Mouse (Mus musculus) intestine, embryonic 16.5 days (tissue): ENCODE measurements around the gene Sp3. TPM values are rescaled to one million over a fixed set of nuclear protein-coding genes. Genes with fewer than 3 reads are reported as not detected.
"Not testable (repeated sequence)": the region's sequence is repeated elsewhere in the genome, so short reads cannot be mapped to it uniquely, and the experiment has no call there.

Source experiments
- ATAC-seq: fragments of 200-750 bp; cut with Nextera tagmentation; 2 replicates; pipeline ENCODE4 v1.8.0; 2017; ENCODE audit warnings: moderate TSS enrichment, moderate library complexity
- H3K27ac ChIP-seq: fragments of 300-500 bp; sonication (generic); 2 replicates; pipeline ENCODE4 v1.5.1; 2014; ENCODE audit warnings: mild to moderate bottlenecking, low read length
- H3K27me3 ChIP-seq: fragments of 300-500 bp; sonication (generic); replicated peaks from 2 replicates; pipeline ENCODE4 v1.6.1; 2014; ENCODE audit warnings: low read length, control low read depth, mixed read lengths; ENCODE audit not compliant: control insufficient read depth, insufficient read depth
- H3K36me3 ChIP-seq: fragments of 300-500 bp; sonication (generic); 2 replicates; pipeline ENCODE4 v1.6.1; 2014; ENCODE audit warnings: low read length, control low read depth; ENCODE audit not compliant: control insufficient read depth, insufficient read depth
- H3K4me1 ChIP-seq: fragments of 300-500 bp; sonication (generic); 2 replicates; pipeline ENCODE4 v1.6.1; 2014; ENCODE audit warnings: low read length, control low read depth, mixed read lengths; ENCODE audit not compliant: control insufficient read depth, insufficient read depth
- H3K4me2 ChIP-seq: fragments of 300-500 bp; sonication (generic); 2 replicates; pipeline ENCODE4 v1.6.1; 2014; ENCODE audit warnings: low read depth, low read length, control low read depth
- H3K4me3 ChIP-seq: fragments of 300-500 bp; sonication (generic); 2 replicates; pipeline ENCODE4 v1.5.1; 2014; ENCODE audit warnings: mild to moderate bottlenecking, low read length
- H3K9ac ChIP-seq: fragments of 300-500 bp; sonication (generic); 2 replicates; pipeline ENCODE4 v1.6.1; 2014; ENCODE audit warnings: low read depth, low read length
- H3K9me3 ChIP-seq: fragments of 300-500 bp; sonication (generic); 2 replicates; pipeline ENCODE4 v1.6.1; 2016; ENCODE audit warnings: low read length, control low read depth; ENCODE audit not compliant: control insufficient read depth
- WGBS: fragments of 180-500 bp; shearing (Covaris S2); extraction: QIAGEN DNeasy Blood & Tissue Kit; methylation state at CpG from one replicate; pipeline ENCODE4 v1.1.7; 2014; 5-methylcytosine and 5-hydroxymethylcytosine counted together
- polyA plus RNA-seq: library from polyadenylated mRNA; unstranded; fragments of >200 nt; fragmentation: Nextera tagmentation; extraction: Ambion mirVana; gene quantifications from 2 replicates; pipeline ENCODE4 v1.2.1, GENCODE M21; 2015

Gene Sp3
- polyA plus RNA-seq, 1 experiment from 2014 or later = 33.3 TPM

DNA sequence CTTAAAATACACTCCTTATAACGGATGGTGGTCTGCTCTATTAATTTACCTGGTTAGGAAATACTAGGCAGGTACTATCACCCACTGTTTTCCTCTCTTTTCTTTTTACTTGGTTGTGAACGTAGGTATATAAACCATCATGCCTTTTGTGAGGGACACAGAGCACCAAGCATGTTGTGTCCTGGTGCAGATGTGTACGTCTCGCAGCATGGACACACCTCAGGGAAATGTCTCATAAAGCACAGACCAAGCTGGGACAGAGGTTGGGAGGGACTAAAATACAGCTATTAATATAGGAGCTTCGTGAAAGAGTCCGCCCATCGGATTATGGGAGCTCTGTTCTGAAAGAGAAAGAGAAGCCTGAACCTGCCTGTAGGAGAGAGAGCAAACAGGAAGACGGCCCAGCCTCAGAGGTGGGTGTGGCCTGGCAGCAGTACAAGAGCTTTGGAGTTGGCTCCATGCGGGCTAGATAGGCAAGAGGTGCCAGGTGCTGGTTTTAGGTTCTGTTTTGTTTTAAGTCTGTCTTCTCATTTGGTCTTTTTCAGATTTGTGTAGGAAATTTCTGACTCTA, 16.6 kb upstream of the Sp3 start:
- H3K9me3 ChIP-seq = no peaks in the 10 kb centered on the region
- ATAC-seq = peak; percentile 77
- 0 out of 2 replicates have a peak overlapping the region, but pooled peaks have one; percentile 5 for H3K27ac ChIP-seq
- 0 out of 2 replicates have a peak overlapping the region, but pooled peaks have one; percentile 15 for H3K4me2 ChIP-seq
- no peaks in the 10 kb centered on the region for H3K36me3 ChIP-seq
- no peaks in the 10 kb centered on the region for H3K27me3 ChIP-seq
- H3K4me3 ChIP-seq = no peak overlapping the region
- peaks cover 9% of the 10 kb centered on the region for H3K4me1 ChIP-seq
- H3K9ac ChIP-seq = peak overlapping the region; percentile 25; the same call in 1 of the 2 replicates
- WGBS = 44% methylated on average over 9 of the region's 9 CpGs

DNA sequence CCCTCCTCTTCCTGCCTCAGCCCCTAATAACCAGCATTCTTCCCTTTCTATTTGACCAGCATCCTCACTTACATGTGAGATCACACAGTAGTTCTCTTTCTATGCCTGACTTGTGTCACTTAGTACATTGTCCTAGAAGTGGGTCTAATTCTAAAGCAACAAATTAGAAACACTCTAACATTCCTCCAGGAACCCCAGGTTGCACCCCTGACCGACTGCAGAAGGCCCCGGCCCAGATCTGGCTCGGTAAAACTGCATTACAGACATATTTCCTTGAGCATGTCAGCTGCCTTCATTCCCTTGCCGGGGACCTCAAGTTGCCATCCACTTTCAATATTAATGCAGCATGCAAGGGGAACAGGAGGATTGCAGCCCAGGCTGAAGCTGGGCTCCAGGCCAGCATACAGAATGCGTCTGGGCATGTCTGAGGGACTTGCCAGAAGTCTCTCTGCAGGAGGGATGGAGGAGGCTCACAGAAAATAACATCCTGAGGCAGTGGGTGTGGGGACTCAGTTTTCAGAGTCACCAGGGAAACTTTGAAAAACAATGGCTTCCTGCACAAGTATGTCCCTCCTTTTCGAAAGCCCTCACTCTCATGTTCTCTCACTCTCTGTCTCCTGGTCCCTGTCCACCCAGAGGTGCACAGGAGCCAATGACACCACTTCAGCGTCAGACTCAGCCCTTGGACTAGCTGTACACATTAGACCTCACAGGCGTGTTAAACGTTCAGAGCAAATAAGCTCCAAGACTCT, 15.3 kb upstream of the Sp3 start:
- Histone ChIP-seq H3K36me3 (no peaks in the 10 kb centered on the region), H3K27ac (peak overlapping the region; percentile 76), H3K4me2 (no peak overlapping the region), H3K9ac (peak overlapping the region; percentile 37; the same call in 1 of the 2 replicates), H3K4me1 (peaks cover 9% of the 10 kb centered on the region), H3K4me3 (no peak overlapping the region), H3K9me3 (no peaks in the 10 kb centered on the region), H3K27me3 (no peaks in the 10 kb centered on the region)
- ATAC-seq = peak; percentile 66
- 44% methylated on average over 9 of the region's 9 CpGs for WGBS

DNA sequence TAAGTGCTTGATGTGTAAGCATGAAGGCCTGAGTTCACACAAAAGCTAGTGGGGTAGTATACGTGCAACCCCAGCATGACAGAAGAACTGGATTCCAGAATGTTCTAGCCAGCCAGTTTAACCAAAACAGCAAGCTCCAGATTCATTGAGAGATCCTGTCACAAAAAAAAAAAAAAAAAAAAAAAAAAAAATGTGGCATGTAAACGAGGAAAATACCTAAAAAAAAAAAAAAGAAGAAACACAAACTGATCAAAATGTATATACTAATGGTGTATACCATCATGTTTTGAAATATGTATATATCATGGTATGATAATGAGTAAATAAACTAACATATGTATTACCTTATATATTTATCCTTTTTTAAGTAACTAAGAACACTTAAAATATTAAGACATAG, 13.9 kb upstream of the Sp3 start:
- peaks cover 9% of the 10 kb centered on the region for H3K4me1 ChIP-seq
- no peak overlapping the region for H3K4me2 ChIP-seq
- peaks cover 5% of the 10 kb centered on the region; the same call in 1 of the 2 replicates for H3K9me3 ChIP-seq
- no peaks in the 10 kb centered on the region for H3K27me3 ChIP-seq
- no peak for ATAC-seq
- peaks cover 3% of the 10 kb centered on the region; the same call in 1 of the 2 replicates for H3K36me3 ChIP-seq
- H3K4me3 ChIP-seq = no peak overlapping the region
- H3K9ac ChIP-seq = no peak overlapping the region
- H3K27ac ChIP-seq = no peak overlapping the region
- 79% methylated on average over 2 of the region's 2 CpGs for WGBS

DNA sequence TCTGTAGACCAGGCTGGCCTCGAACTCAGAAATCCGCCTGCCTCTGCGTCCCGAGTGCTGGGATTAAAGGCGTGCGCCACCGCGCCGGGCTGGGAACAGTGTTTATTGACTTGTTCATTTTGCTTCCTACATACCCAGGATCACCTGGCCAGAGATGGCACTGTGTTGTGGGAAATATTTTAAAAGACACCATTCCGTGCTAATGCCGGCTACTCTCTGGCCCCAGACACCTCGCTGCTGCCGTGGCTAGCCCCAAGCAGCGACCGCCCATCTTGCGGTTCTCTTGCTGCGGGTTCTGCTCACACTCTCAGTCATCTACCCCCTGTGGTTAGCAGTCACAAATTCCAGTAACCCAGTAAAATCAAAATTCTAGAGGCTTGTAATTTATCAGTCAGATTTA, 12.3 kb upstream of the Sp3 start:
- Histone ChIP-seq H3K36me3 (peaks cover 3% of the 10 kb centered on the region; the same call in 1 of the 2 replicates), H3K4me3 (no peak overlapping the region), H3K4me1 (peaks cover 9% of the 10 kb centered on the region), H3K9ac (no peak overlapping the region), H3K27ac (no peak overlapping the region), H3K27me3 (no peaks in the 10 kb centered on the region), H3K9me3 (peaks cover 6% of the 10 kb centered on the region; the same call in 1 of the 2 replicates), H3K4me2 (no peak overlapping the region)
- ATAC-seq = no peak
- whole genome bisulfite sequencing = 97% methylated on average over 17 of the region's 17 CpGs

DNA sequence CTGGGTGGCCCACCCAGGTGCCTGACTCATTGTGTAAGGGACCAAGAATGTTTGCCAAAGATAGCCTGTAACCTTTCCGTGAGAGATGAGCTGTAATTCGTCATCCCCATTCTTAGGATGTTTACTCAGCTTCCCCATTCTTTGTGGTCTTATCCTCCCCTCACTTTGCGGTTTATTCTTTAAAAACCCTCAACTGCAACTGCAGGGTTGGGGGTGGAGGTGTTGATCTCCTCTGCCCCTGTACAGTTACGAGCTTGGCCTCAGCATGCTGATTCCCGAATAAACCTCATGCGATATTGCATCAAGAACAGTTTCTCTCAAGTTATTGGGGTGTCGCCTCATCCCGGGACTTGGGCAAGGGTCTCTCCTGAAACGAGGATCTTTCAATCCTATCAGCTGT, 8.7 kb upstream of the Sp3 start:
- H3K36me3 ChIP-seq, H3K4me2 ChIP-seq, H3K4me3 ChIP-seq, H3K27me3 ChIP-seq, H3K9me3 ChIP-seq, H3K27ac ChIP-seq, H3K9ac ChIP-seq, H3K4me1 ChIP-seq, ATAC-seq: not testable (repeated sequence)
- 87% methylated on average over 9 of the region's 9 CpGs for WGBS

DNA sequence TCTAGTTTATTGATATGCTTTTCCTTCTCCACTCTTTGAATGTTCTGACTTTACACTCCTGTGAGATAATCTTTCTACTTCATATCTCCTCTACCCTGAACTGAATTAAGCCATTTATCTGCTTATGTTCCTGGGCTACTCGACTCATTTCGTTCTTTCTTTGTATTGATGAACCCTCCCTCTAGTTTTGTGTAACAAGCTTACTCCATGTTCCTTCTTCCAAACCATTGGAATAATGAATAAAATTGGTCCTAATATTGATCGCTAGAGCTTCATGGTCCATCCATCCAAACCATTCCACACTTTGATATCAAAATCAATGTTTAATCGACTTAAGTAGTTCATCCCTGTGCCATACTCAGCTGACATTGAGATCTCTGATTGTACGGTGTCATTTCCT, 6.4 kb upstream of the Sp3 start, which contains the start of gene Gm11084:
TSS of gene Gm11084 (minus strand) at position 101 of the 400 bp plus-strand sequence.
- 92% methylated on average over 5 of the region's 5 CpGs for WGBS
- ATAC-seq = no peak
- Histone ChIP-seq H3K9ac (no peak within 1 kb of the TSS), H3K4me1 (peaks cover 4% of the 10 kb centered on the region; the same call in 1 of the 2 replicates), H3K4me2 (no peak within 1 kb of the TSS), H3K27ac (no peak within 1 kb of the TSS), H3K27me3 (no peaks in the 10 kb centered on the region), H3K4me3 (no peak within 1 kb of the TSS), H3K9me3 (peaks cover 6% of the 10 kb centered on the region; the same call in 1 of the 2 replicates), H3K36me3 (peaks cover 3% of the 10 kb centered on the region; the same call in 1 of the 2 replicates)

DNA sequence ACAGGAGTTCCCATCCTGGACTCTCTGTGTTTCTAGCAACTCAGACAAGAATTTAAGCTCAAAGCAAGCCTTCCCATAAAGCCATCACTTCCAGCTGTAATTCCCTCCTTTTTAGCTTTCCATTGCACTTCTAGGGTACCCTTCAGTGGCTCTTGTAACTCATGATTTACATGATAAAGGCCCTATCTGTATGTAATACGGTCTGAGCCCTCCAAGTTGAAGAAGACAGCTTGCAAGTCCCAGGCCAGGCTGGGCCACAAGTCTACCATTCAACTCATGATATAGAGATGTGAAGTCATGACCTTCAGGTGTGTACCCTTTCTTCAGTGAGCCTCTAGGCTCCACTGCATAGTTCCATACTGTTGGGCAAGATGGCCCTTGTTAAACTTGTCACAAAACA, 5.3 kb upstream of the Sp3 start:
- Histone ChIP-seq H3K27ac (no peak overlapping the region), H3K9me3 (peaks cover 6% of the 10 kb centered on the region; the same call in 1 of the 2 replicates), H3K27me3 (no peaks in the 10 kb centered on the region), H3K4me2 (no peak overlapping the region), H3K36me3 (peaks cover 3% of the 10 kb centered on the region; the same call in 1 of the 2 replicates), H3K4me1 (peaks cover 4% of the 10 kb centered on the region; the same call in 1 of the 2 replicates), H3K9ac (no peak overlapping the region), H3K4me3 (no peak overlapping the region)
- 64% methylated on average over 1 of the region's 1 CpGs for WGBS
- ATAC-seq = no peak

DNA sequence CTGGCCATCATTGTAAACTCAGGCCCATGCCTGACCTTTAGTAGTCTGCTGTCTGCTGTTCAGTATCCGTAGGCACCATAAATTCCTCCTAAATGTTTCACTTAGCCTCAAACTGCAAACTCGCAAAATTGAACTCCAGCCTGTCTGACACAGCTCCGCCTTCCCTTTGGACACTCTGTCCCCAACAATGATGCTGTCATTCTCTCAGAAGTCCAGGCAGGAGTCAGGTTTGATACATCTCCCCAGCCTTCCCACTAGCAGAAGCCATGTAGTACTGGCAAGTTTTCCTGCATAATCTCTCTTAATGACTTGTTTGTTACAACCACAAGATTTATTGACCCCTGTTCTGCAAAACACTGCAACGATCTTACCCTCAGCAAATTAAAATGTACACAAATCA, 4.6 kb upstream of the Sp3 start:
- Histone ChIP-seq H3K9me3 (peaks cover 6% of the 10 kb centered on the region; the same call in 1 of the 2 replicates), H3K4me1 (peaks cover 4% of the 10 kb centered on the region; the same call in 1 of the 2 replicates), H3K4me3 (no peak overlapping the region), H3K27ac (no peak overlapping the region; the same call in 1 of the 2 replicates), H3K9ac (no peak overlapping the region), H3K4me2 (no peak overlapping the region), H3K27me3 (no peaks in the 10 kb centered on the region), H3K36me3 (peaks cover 3% of the 10 kb centered on the region; the same call in 1 of the 2 replicates)
- no peak for ATAC-seq
- WGBS = 43% methylated on average over 4 of the region's 4 CpGs

DNA sequence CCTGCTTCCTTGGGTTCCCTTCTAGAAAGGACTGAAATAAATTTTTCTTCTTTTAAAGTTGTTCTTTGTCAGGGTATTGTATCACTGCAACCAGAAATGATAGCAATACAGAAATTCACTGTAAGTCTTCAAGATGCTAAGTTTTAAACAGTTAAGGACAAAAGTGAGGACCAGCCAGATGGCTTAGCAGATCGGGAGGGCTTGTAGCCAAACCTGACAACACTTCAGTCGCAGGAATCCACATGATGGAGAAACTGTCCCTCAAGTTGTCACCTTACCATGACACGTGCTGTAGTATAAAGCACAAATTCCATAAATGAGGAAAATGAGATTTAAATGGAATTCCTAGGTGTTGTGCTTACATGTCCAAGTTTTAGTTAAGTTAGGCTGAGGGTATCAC, 3.0 kb upstream of the Sp3 start:
- 89% methylated on average over 3 of the region's 3 CpGs for WGBS
- H3K9me3 ChIP-seq = no peaks in the 10 kb centered on the region
- no peaks in the 10 kb centered on the region for H3K36me3 ChIP-seq
- no peak overlapping the region for H3K4me3 ChIP-seq
- H3K27me3 ChIP-seq = no peaks in the 10 kb centered on the region
- no peak overlapping the region for H3K27ac ChIP-seq
- H3K4me2 ChIP-seq = no peak overlapping the region
- H3K9ac ChIP-seq = no peak overlapping the region
- H3K4me1 ChIP-seq = peaks cover 4% of the 10 kb centered on the region; the same call in 1 of the 2 replicates
- no peak for ATAC-seq
